Mouse (Mus musculus): ENCODE measurements around the gene Sorl1. TPM values are rescaled to one million over a fixed set of nuclear protein-coding genes. Genes with fewer than 3 reads are reported as not detected.

The Sorl1 gene
- polyA plus RNA-seq, 1 experiment from 2014 or later = 1.0 TPM

- 61% methylated on average over 7 of the region's 7 CpGs for WGBS (ENCODE audit: insufficient replicate concordance)
Measured at GRCm38 (mm10) chr9:41944964-41945363, 179.1 kb downstream of the Sorl1 start.

GRCm38 (mm10) chr9:41942970-41943635 lies 181.0 kb downstream of the Sorl1 start:
- no peaks in the 10 kb centered on the region for H3K9me3 ChIP-seq (replicated peaks; ENCODE audit: control insufficient read depth, low read length)
- no peak overlapping the region for H3K27ac ChIP-seq (ENCODE audit: low read length)
- WGBS (ENCODE audit: insufficient replicate concordance) = 60% methylated on average over 4 of the region's 4 CpGs
- no peaks in the 10 kb centered on the region for H3K4me1 ChIP-seq (ENCODE audit: control insufficient read depth, low read depth, low read length)
- H3K4me2 ChIP-seq (ENCODE audit: low read depth, low read length) = no peak overlapping the region
- no peaks in the 10 kb centered on the region for H3K36me3 ChIP-seq (ENCODE audit: control insufficient read depth, insufficient read depth)
- no peak for ATAC-seq (ENCODE audit: low read depth)
- no peak overlapping the region for H3K4me3 ChIP-seq (ENCODE audit: low read depth, low read length)
- no peak overlapping the region for H3K9ac ChIP-seq (ENCODE audit: low read depth, low read length)
- H3K27me3 ChIP-seq (ENCODE audit: control insufficient read depth, insufficient read depth, low read depth, low read length) = no peaks in the 10 kb centered on the region

More at GRCm38 (mm10) chr9:41944964-41945363, 179.1 kb downstream of the Sorl1 start:
- Histone ChIP-seq H3K9me3 (replicated peaks; ENCODE audit: control insufficient read depth, low read length) (no peaks in the 10 kb centered on the region), H3K27ac (ENCODE audit: low read length) (no peak overlapping the region), H3K27me3 (ENCODE audit: control insufficient read depth, insufficient read depth, low read depth, low read length) (no peaks in the 10 kb centered on the region), H3K4me3 (ENCODE audit: low read depth, low read length) (no peak overlapping the region), H3K9ac (ENCODE audit: low read depth, low read length) (no peak overlapping the region), H3K4me1 (ENCODE audit: control insufficient read depth, low read depth, low read length) (no peaks in the 10 kb centered on the region), H3K4me2 (ENCODE audit: low read depth, low read length) (no peak overlapping the region), H3K36me3 (ENCODE audit: control insufficient read depth, insufficient read depth) (no peaks in the 10 kb centered on the region)
- no peak for ATAC-seq (ENCODE audit: low read depth)

- Histone ChIP-seq H3K4me1 (ENCODE audit: control insufficient read depth, low read depth, low read length) (no peaks in the 10 kb centered on the region), H3K9ac (ENCODE audit: low read depth, low read length) (no peak overlapping the region), H3K27me3 (ENCODE audit: control insufficient read depth, insufficient read depth, low read depth, low read length) (no peaks in the 10 kb centered on the region), H3K4me3 (ENCODE audit: low read depth, low read length) (no peak overlapping the region), H3K9me3 (replicated peaks; ENCODE audit: control insufficient read depth, low read length) (no peaks in the 10 kb centered on the region), H3K4me2 (ENCODE audit: low read depth, low read length) (no peak overlapping the region), H3K36me3 (ENCODE audit: control insufficient read depth, insufficient read depth) (no peaks in the 10 kb centered on the region), H3K27ac (ENCODE audit: low read length) (no peak overlapping the region)
- 62% methylated on average over 10 of the region's 10 CpGs for WGBS (ENCODE audit: insufficient replicate concordance)
- no peak for ATAC-seq (ENCODE audit: low read depth)
Measured at GRCm38 (mm10) chr9:41940311-41940853, 183.7 kb downstream of the Sorl1 start.

DNA sequence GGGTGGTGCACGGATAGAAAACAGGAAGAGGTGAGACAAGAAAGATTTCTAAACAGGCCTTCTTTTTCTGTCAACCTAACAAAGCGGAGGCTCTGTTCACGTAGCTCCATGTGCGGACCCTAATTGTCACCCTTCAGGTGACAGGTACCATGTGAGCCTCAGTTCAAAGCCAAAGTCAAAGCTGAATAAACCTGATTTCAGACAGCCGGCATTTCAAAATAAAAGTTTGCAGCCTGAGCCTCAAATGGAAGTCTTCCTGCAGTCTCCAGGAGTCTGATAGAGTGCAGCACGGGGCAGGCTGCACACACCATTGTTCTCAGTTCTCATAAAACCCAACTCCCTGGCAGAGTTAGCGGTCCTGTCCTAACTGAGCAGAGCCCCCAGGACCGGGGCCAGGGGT lies 185.6 kb downstream of the Sorl1 start:
- Histone ChIP-seq H3K4me1 (ENCODE audit: control insufficient read depth, low read depth, low read length) (no peaks in the 10 kb centered on the region), H3K4me3 (ENCODE audit: low read depth, low read length) (no peak overlapping the region), H3K4me2 (ENCODE audit: low read depth, low read length) (no peak overlapping the region), H3K27me3 (ENCODE audit: control insufficient read depth, insufficient read depth, low read depth, low read length) (no peaks in the 10 kb centered on the region), H3K9me3 (replicated peaks; ENCODE audit: control insufficient read depth, low read length) (no peaks in the 10 kb centered on the region), H3K9ac (ENCODE audit: low read depth, low read length) (no peak overlapping the region), H3K36me3 (ENCODE audit: control insufficient read depth, insufficient read depth) (no peaks in the 10 kb centered on the region), H3K27ac (ENCODE audit: low read length) (no peak overlapping the region)
- WGBS (ENCODE audit: insufficient replicate concordance) = 47% methylated on average over 8 of the region's 8 CpGs
- no peak for ATAC-seq (ENCODE audit: low read depth)

DNA sequence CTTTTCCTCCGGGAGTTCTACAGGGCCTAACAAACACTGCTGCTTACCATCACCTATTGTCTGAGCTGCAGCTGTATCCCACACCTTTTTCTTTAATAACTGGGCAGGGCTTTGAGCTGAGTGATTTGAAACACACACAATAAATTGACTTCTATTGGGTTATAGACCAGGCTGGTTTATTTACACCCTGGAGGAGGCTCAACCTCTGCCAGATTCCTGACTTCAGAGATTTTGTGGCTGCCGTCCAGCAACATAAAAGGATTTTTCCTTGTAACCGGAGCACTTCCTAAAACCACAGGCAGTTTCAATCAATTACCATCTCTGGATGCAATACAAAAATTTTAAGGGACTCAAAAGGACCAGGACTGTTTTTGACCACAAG lies 186.1 kb downstream of the Sorl1 start:
- WGBS (ENCODE audit: insufficient replicate concordance) = 44% methylated on average over 3 of the region's 3 CpGs
- no peaks in the 10 kb centered on the region for H3K27me3 ChIP-seq (ENCODE audit: control insufficient read depth, insufficient read depth, low read depth, low read length)
- H3K4me1 ChIP-seq (ENCODE audit: control insufficient read depth, low read depth, low read length) = no peaks in the 10 kb centered on the region
- H3K4me3 ChIP-seq (ENCODE audit: low read depth, low read length) = no peak overlapping the region
- no peak overlapping the region for H3K4me2 ChIP-seq (ENCODE audit: low read depth, low read length)
- H3K27ac ChIP-seq (ENCODE audit: low read length) = no peak overlapping the region
- no peak for ATAC-seq (ENCODE audit: low read depth)
- no peaks in the 10 kb centered on the region for H3K9me3 ChIP-seq (replicated peaks; ENCODE audit: control insufficient read depth, low read length)
- no peaks in the 10 kb centered on the region for H3K36me3 ChIP-seq (ENCODE audit: control insufficient read depth, insufficient read depth)
- H3K9ac ChIP-seq (ENCODE audit: low read depth, low read length) = no peak overlapping the region

GRCm38 (mm10) chr9:41937341-41937966 lies 186.6 kb downstream of the Sorl1 start:
- no peaks in the 10 kb centered on the region for H3K9me3 ChIP-seq (replicated peaks; ENCODE audit: control insufficient read depth, low read length)
- no peaks in the 10 kb centered on the region for H3K4me1 ChIP-seq (ENCODE audit: control insufficient read depth, low read depth, low read length)
- 58% methylated on average over 8 of the region's 8 CpGs for WGBS (ENCODE audit: insufficient replicate concordance)
- no peak overlapping the region for H3K4me3 ChIP-seq (ENCODE audit: low read depth, low read length)
- no peaks in the 10 kb centered on the region for H3K36me3 ChIP-seq (ENCODE audit: control insufficient read depth, insufficient read depth)
- no peak overlapping the region for H3K4me2 ChIP-seq (ENCODE audit: low read depth, low read length)
- no peak overlapping the region for H3K27ac ChIP-seq (ENCODE audit: low read length)
- H3K27me3 ChIP-seq (ENCODE audit: control insufficient read depth, insufficient read depth, low read depth, low read length) = no peaks in the 10 kb centered on the region
- H3K9ac ChIP-seq (ENCODE audit: low read depth, low read length) = no peak overlapping the region
- no peak for ATAC-seq (ENCODE audit: low read depth)

GRCm38 (mm10) chr9:41936598-41936997 lies 187.5 kb downstream of the Sorl1 start:
- ATAC-seq (ENCODE audit: low read depth) = no peak
- no peaks in the 10 kb centered on the region for H3K27me3 ChIP-seq (ENCODE audit: control insufficient read depth, insufficient read depth, low read depth, low read length)
- H3K9ac ChIP-seq (ENCODE audit: low read depth, low read length) = no peak overlapping the region
- H3K36me3 ChIP-seq (ENCODE audit: control insufficient read depth, insufficient read depth) = no peaks in the 10 kb centered on the region
- no peak overlapping the region for H3K27ac ChIP-seq (ENCODE audit: low read length)
- no peak overlapping the region for H3K4me2 ChIP-seq (ENCODE audit: low read depth, low read length)
- 48% methylated on average over 1 of the region's 1 CpGs for WGBS (ENCODE audit: insufficient replicate concordance)
- H3K4me3 ChIP-seq (ENCODE audit: low read depth, low read length) = no peak overlapping the region
- H3K4me1 ChIP-seq (ENCODE audit: control insufficient read depth, low read depth, low read length) = no peaks in the 10 kb centered on the region
- H3K9me3 ChIP-seq (replicated peaks; ENCODE audit: control insufficient read depth, low read length) = no peaks in the 10 kb centered on the region

GRCm38 (mm10) chr9:41935979-41936378 lies 188.1 kb downstream of the Sorl1 start:
- Histone ChIP-seq H3K4me2 (ENCODE audit: low read depth, low read length) (peak overlapping the region; percentile 13; the same call in 1 of the 2 replicates), H3K9ac (ENCODE audit: low read depth, low read length) (no peak overlapping the region), H3K27ac (ENCODE audit: low read length) (no peak overlapping the region), H3K36me3 (ENCODE audit: control insufficient read depth, insufficient read depth) (no peaks in the 10 kb centered on the region), H3K4me3 (ENCODE audit: low read depth, low read length) (no peak overlapping the region), H3K9me3 (replicated peaks; ENCODE audit: control insufficient read depth, low read length) (no peaks in the 10 kb centered on the region), H3K4me1 (ENCODE audit: control insufficient read depth, low read depth, low read length) (no peaks in the 10 kb centered on the region), H3K27me3 (ENCODE audit: control insufficient read depth, insufficient read depth, low read depth, low read length) (no peaks in the 10 kb centered on the region)
- WGBS (ENCODE audit: insufficient replicate concordance) = 4% methylated on average over 10 of the region's 10 CpGs
- ATAC-seq (ENCODE audit: low read depth) = no peak

GRCm38 (mm10) chr9:41935373-41935971 lies 188.6 kb downstream of the Sorl1 start:
- no peak overlapping the region for H3K4me3 ChIP-seq (ENCODE audit: low read depth, low read length)
- no peaks in the 10 kb centered on the region for H3K9me3 ChIP-seq (replicated peaks; ENCODE audit: control insufficient read depth, low read length)
- H3K27me3 ChIP-seq (ENCODE audit: control insufficient read depth, insufficient read depth, low read depth, low read length) = no peaks in the 10 kb centered on the region
- no peaks in the 10 kb centered on the region for H3K36me3 ChIP-seq (ENCODE audit: control insufficient read depth, insufficient read depth)
- H3K27ac ChIP-seq (ENCODE audit: low read length) = no peak overlapping the region
- WGBS (ENCODE audit: insufficient replicate concordance) = 3% methylated on average over 21 of the region's 21 CpGs
- peak overlapping the region; percentile 13; the same call in 1 of the 2 replicates for H3K4me2 ChIP-seq (ENCODE audit: low read depth, low read length)
- no peaks in the 10 kb centered on the region for H3K4me1 ChIP-seq (ENCODE audit: control insufficient read depth, low read depth, low read length)
- no peak for ATAC-seq (ENCODE audit: low read depth)
- no peak overlapping the region for H3K9ac ChIP-seq (ENCODE audit: low read depth, low read length)

Measured in liver, embryonic 16.5 days (tissue).